Mouse (Mus musculus) layer of hippocampus, postnatal 14 days (tissue): ENCODE results near the gene Cct4. TPM values are rescaled to one million over a fixed set of nuclear protein-coding genes. Genes with fewer than 3 reads are reported as not detected.

Experiments
- DNase-seq, 2 experiments: peaks; one replicate each; pipeline ENCODE4 v3.0.0; 2021 to 2022; ENCODE audit warnings: low spot score in 2 of 2, mixed read lengths in 1 of 2
- total RNA-seq, 2 experiments: library from RNA; stranded (reverse); gene quantifications; 2 replicates each; pipeline ENCODE4 v1.2.3; 2021

Gene Cct4
- total RNA-seq, 2 experiments from 2014 or later: 101 to 103 TPM

- peak; percentile 96 to 97 for DNase-seq
These were observed 8.1 kb upstream of the Cct4 start, which contains the start of the genes Gm28048 and Commd1 for GRCm38 (mm10) chr11:22981984-22982757. Gene Gm28048 (minus strand): TSS chr11:22982090. Gene Commd1 (minus strand): TSS chr11:22982382.

- no peak for DNase-seq
These were observed 7.5 kb upstream of the Cct4 start for GRCm38 (mm10) chr11:22982846-22983245.

GRCm38 (mm10) chr11:22985510-22985909 is 4.8 kb upstream of the Cct4 start:
- DNase-seq: no peak

GRCm38 (mm10) chr11:22987357-22987756 is 3.0 kb upstream of the Cct4 start:
- peak in 1 of 2 experiments; percentile 77 for DNase-seq

GRCm38 (mm10) chr11:22989786-22990185 is 533 bp upstream of the Cct4 start:
- no peak for DNase-seq

- DNase-seq: no peak
These were observed 1.0 kb downstream of the Cct4 start for GRCm38 (mm10) chr11:22991218-22991835.

GRCm38 (mm10) chr11:22994271-22994670 is 4.0 kb downstream of the Cct4 start:
- DNase-seq: no peak

GRCm38 (mm10) chr11:22995461-22995860 is 5.1 kb downstream of the Cct4 start:
- no peak for DNase-seq

- no peak for DNase-seq
These were observed 8.0 kb downstream of the Cct4 start for GRCm38 (mm10) chr11:22998308-22998707.

GRCm38 (mm10) chr11:23005276-23005675 is 15.0 kb downstream of the Cct4 start:
- DNase-seq: no peak

- DNase-seq: no peak
These were observed 16.8 kb downstream of the Cct4 start for GRCm38 (mm10) chr11:23007166-23007480.

- peak; percentile 82 to 96 for DNase-seq
These were observed 17.3 kb downstream of the Cct4 start, which contains the start of gene Fam161a for GRCm38 (mm10) chr11:23007481-23008180. Gene Fam161a (plus strand): TSS chr11:23007531.

- DNase-seq: peak in 1 of 2 experiments; percentile 81
These were observed 18.0 kb downstream of the Cct4 start for GRCm38 (mm10) chr11:23008181-23008823.

GRCm38 (mm10) chr11:23008824-23009200 is 18.5 kb downstream of the Cct4 start:
- DNase-seq: no peak

- DNase-seq: no peak
These were observed 22.8 kb downstream of the Cct4 start for GRCm38 (mm10) chr11:23013096-23013495.

- no peak for DNase-seq
These were observed 23.4 kb downstream of the Cct4 start for GRCm38 (mm10) chr11:23013580-23014294.

GRCm38 (mm10) chr11:23014996-23015395 is 24.7 kb downstream of the Cct4 start:
- no peak for DNase-seq

GRCm38 (mm10) chr11:23017943-23018342 is 27.6 kb downstream of the Cct4 start:
- no peak for DNase-seq

GRCm38 (mm10) chr11:23020116-23020770 is 29.9 kb downstream of the Cct4 start:
- DNase-seq: no peak

GRCm38 (mm10) chr11:23020841-23021240 is 30.5 kb downstream of the Cct4 start:
- DNase-seq: no peak
